Mouse (Mus musculus): ENCODE data around the gene St3gal2. TPM values are rescaled to one million over a fixed set of nuclear protein-coding genes. Genes with fewer than 3 reads are reported as not detected.
A peak's percentile ranks its signal among the peaks of the same experiment; 100 is the strongest.
"Not testable (repeated sequence)": the region's sequence is repeated elsewhere in the genome, so short reads cannot be mapped to it uniquely, and the experiment has no call there.

Gene St3gal2
- polyA plus RNA-seq, 1 experiment: 4.1 TPM

GRCm38 (mm10) chr8:110926690-110927089 lies 7.0 kb downstream of the St3gal2 start:
- H3K27ac ChIP-seq (replicated peaks; ENCODE audit: low read depth, low read length): no peak overlapping the region
- peaks cover 15% of the 10 kb centered on the region for H3K4me1 ChIP-seq (ENCODE audit: control insufficient read depth, insufficient read depth, insufficient read length, low read length)
- H3K4me3 ChIP-seq (ENCODE audit: insufficient read depth, low read depth, low read length): no peak overlapping the region

- Histone ChIP-seq H3K27ac (replicated peaks; ENCODE audit: low read depth, low read length) (no peak overlapping the region), H3K4me1 (ENCODE audit: control insufficient read depth, insufficient read depth, insufficient read length, low read length) (peaks cover 21% of the 10 kb centered on the region), H3K4me3 (ENCODE audit: insufficient read depth, low read depth, low read length) (no peak overlapping the region)
Measured at GRCm38 (mm10) chr8:110928435-110928834, 8.7 kb downstream of the St3gal2 start.

- Histone ChIP-seq H3K27ac (replicated peaks; ENCODE audit: low read depth, low read length) (no peak overlapping the region), H3K4me3 (ENCODE audit: insufficient read depth, low read depth, low read length) (no peak overlapping the region), H3K4me1 (ENCODE audit: control insufficient read depth, insufficient read depth, insufficient read length, low read length) (peaks cover 21% of the 10 kb centered on the region)
Measured at GRCm38 (mm10) chr8:110929066-110929465, 9.3 kb downstream of the St3gal2 start.

- H3K4me3 ChIP-seq (ENCODE audit: insufficient read depth, low read depth, low read length); H3K27ac ChIP-seq (replicated peaks; ENCODE audit: low read depth, low read length): not testable (repeated sequence)
- H3K4me1 ChIP-seq (ENCODE audit: control insufficient read depth, insufficient read depth, insufficient read length, low read length): peaks cover 21% of the 10 kb centered on the region
Measured at GRCm38 (mm10) chr8:110929672-110930071, 9.9 kb downstream of the St3gal2 start.

- no peak overlapping the region for H3K4me3 ChIP-seq (ENCODE audit: insufficient read depth, low read depth, low read length)
- peaks cover 23% of the 10 kb centered on the region for H3K4me1 ChIP-seq (ENCODE audit: control insufficient read depth, insufficient read depth, insufficient read length, low read length)
- H3K27ac ChIP-seq (replicated peaks; ENCODE audit: low read depth, low read length): peak overlapping the region; percentile 36; the same call in 1 of the 2 replicates
Measured at GRCm38 (mm10) chr8:110931176-110931939, 11.6 kb downstream of the St3gal2 start.

GRCm38 (mm10) chr8:110932444-110932843 lies 12.7 kb downstream of the St3gal2 start:
- Histone ChIP-seq H3K4me1 (ENCODE audit: control insufficient read depth, insufficient read depth, insufficient read length, low read length) (peaks cover 30% of the 10 kb centered on the region), H3K27ac (replicated peaks; ENCODE audit: low read depth, low read length) (no peak overlapping the region)

GRCm38 (mm10) chr8:110933272-110933671 lies 13.6 kb downstream of the St3gal2 start:
- H3K4me1 ChIP-seq (ENCODE audit: control insufficient read depth, insufficient read depth, insufficient read length, low read length): peaks cover 29% of the 10 kb centered on the region
- no peak overlapping the region for H3K4me3 ChIP-seq (ENCODE audit: insufficient read depth, low read depth, low read length)
- no peak overlapping the region for H3K27ac ChIP-seq (replicated peaks; ENCODE audit: low read depth, low read length)

More at GRCm38 (mm10) chr8:110932444-110932843, 12.7 kb downstream of the St3gal2 start:
- H3K4me3 ChIP-seq (ENCODE audit: insufficient read depth, low read depth, low read length): no peak overlapping the region

- no peak overlapping the region for H3K4me3 ChIP-seq (ENCODE audit: insufficient read depth, low read depth, low read length)
- no peak overlapping the region for H3K27ac ChIP-seq (replicated peaks; ENCODE audit: low read depth, low read length)
- H3K4me1 ChIP-seq (ENCODE audit: control insufficient read depth, insufficient read depth, insufficient read length, low read length): peaks cover 34% of the 10 kb centered on the region
Measured at GRCm38 (mm10) chr8:110936217-110936616, 16.5 kb downstream of the St3gal2 start.

GRCm38 (mm10) chr8:110938882-110939589 lies 19.3 kb downstream of the St3gal2 start:
- Histone ChIP-seq H3K4me3 (ENCODE audit: insufficient read depth, low read depth, low read length) (no peak overlapping the region), H3K4me1 (ENCODE audit: control insufficient read depth, insufficient read depth, insufficient read length, low read length) (peaks cover 34% of the 10 kb centered on the region)

GRCm38 (mm10) chr8:110940682-110941452 lies 21.1 kb downstream of the St3gal2 start:
- peaks cover 38% of the 10 kb centered on the region for H3K4me1 ChIP-seq (ENCODE audit: control insufficient read depth, insufficient read depth, insufficient read length, low read length)
- H3K4me3 ChIP-seq (ENCODE audit: insufficient read depth, low read depth, low read length): no peak overlapping the region
- H3K27ac ChIP-seq (replicated peaks; ENCODE audit: low read depth, low read length): peak overlapping the region; percentile 77

More at GRCm38 (mm10) chr8:110938882-110939589, 19.3 kb downstream of the St3gal2 start:
- H3K27ac ChIP-seq (replicated peaks; ENCODE audit: low read depth, low read length): peak overlapping the region; percentile 82

GRCm38 (mm10) chr8:110941453-110941948 lies 21.8 kb downstream of the St3gal2 start:
- no peak overlapping the region for H3K4me3 ChIP-seq (ENCODE audit: insufficient read depth, low read depth, low read length)
- peak overlapping the region; percentile 77 for H3K27ac ChIP-seq (replicated peaks; ENCODE audit: low read depth, low read length)
- peaks cover 34% of the 10 kb centered on the region for H3K4me1 ChIP-seq (ENCODE audit: control insufficient read depth, insufficient read depth, insufficient read length, low read length)

- Histone ChIP-seq H3K4me1 (ENCODE audit: control insufficient read depth, insufficient read depth, insufficient read length, low read length) (peaks cover 23% of the 10 kb centered on the region), H3K4me3 (ENCODE audit: insufficient read depth, low read depth, low read length) (no peak overlapping the region), H3K27ac (replicated peaks; ENCODE audit: low read depth, low read length) (peak overlapping the region; percentile 17)
Measured at GRCm38 (mm10) chr8:110944276-110944876, 24.7 kb downstream of the St3gal2 start.

- Histone ChIP-seq H3K4me1 (ENCODE audit: control insufficient read depth, insufficient read depth, insufficient read length, low read length) (peaks cover 22% of the 10 kb centered on the region), H3K4me3 (ENCODE audit: insufficient read depth, low read depth, low read length) (no peak overlapping the region), H3K27ac (replicated peaks; ENCODE audit: low read depth, low read length) (no peak overlapping the region)
Measured at GRCm38 (mm10) chr8:110945716-110946115, 26.0 kb downstream of the St3gal2 start.

- Histone ChIP-seq H3K4me3 (ENCODE audit: insufficient read depth, low read depth, low read length) (peak overlapping the region; percentile 46), H3K4me1 (ENCODE audit: control insufficient read depth, insufficient read depth, insufficient read length, low read length) (peaks cover 3% of the 10 kb centered on the region; the same call in 1 of the 2 replicates), H3K27ac (replicated peaks; ENCODE audit: low read depth, low read length) (peak overlapping the region; percentile 64)
Measured at GRCm38 (mm10) chr8:110950065-110950484, 30.4 kb downstream of the St3gal2 start.
